Mouse (Mus musculus): Measurements from ENCODE around the gene Washc4.

- TF ChIP-seq POLR2A (IDR thresholded peaks at IDR 0.05; ENCODE audit: control insufficient read depth, extremely low read depth, insufficient read depth, low read length, poor library complexity), result no peak
- TF ChIP-seq CTCF (IDR thresholded peaks at IDR 0.05; ENCODE audit: borderline replicate concordance, control insufficient read depth, extremely low read depth, insufficient read depth, low read length, poor library complexity), result no peak
These were observed 84.7 kb downstream of the Washc4 start for GRCm38 (mm10) chr10:83628241-83628640.

Measured in thymus, adult 2 months (tissue).